Mouse (Mus musculus) C2C12 (cell line): ENCODE results near the gene Robo1.

ENCODE experiments used
- CEBPB ChIP-seq: IDR thresholded peaks from one replicate; pipeline ENCODE4 v1.6.1; 2011; ENCODE audit warnings: low read depth, mild to moderate bottlenecking, control low read depth, moderate library complexity
- CTCF ChIP-seq: IDR thresholded peaks from one replicate; pipeline ENCODE4 v1.5.1; 2011; ENCODE audit not compliant: control insufficient read depth, insufficient read depth, insufficient read length
- MAX ChIP-seq: IDR thresholded peaks from one replicate; pipeline ENCODE4 v1.6.1; 2011; ENCODE audit warnings: mild to moderate bottlenecking, control low read depth
- MYOD1 ChIP-seq: IDR thresholded peaks from one replicate; pipeline ENCODE4 v1.6.1; 2011; ENCODE audit warnings: low read depth; ENCODE audit not compliant: control insufficient read depth, insufficient read length
- MYOG ChIP-seq: IDR thresholded peaks from one replicate; pipeline ENCODE4 v1.6.1; 2011; ENCODE audit not compliant: control insufficient read depth, insufficient read length; ENCODE audit errors: extremely low read depth
- USF1 ChIP-seq: IDR thresholded peaks from one replicate; pipeline ENCODE4 v1.6.1; 2011; ENCODE audit warnings: low read depth, mild to moderate bottlenecking, control low read depth, moderate library complexity

- no peak for TF ChIP-seq CTCF
- TF ChIP-seq USF1, result no peak
- TF ChIP-seq CEBPB, result no peak
- no peak for TF ChIP-seq MYOD1
- no peak for TF ChIP-seq MAX
- TF ChIP-seq MYOG, result no peak
Measured at GRCm38 (mm10) chr16:72735588-72735987, 427.5 kb downstream of the Robo1 start.
